Mouse (Mus musculus) mouse embryonic stem cell (cell line): Measurements from ENCODE around the gene Ireb2.

Experiments
- in situ Hi-C, 2 experiments: fragments of 300-500 bp; cut with MboI; formaldehyde crosslinking; loops; 1 replicate in 1 of 2; 3 replicates in 1 of 2; pipeline ENCODE4 v1.14.3; 2019 to 2020; ENCODE audit warnings: low sequenced_read_pairs in 2 of 2, low pct_unique_long_range_greater_than_20kb in 1 of 2, mixed read lengths in 1 of 2; ENCODE audit not compliant: unreplicated experiment in 1 of 2

Ireb2 gene

GRCm38 (mm10) chr9:54950575-54951321 is 87.2 kb downstream of the Ireb2 start, which contains the start of the genes Psma4 and AY074887:
Gene Psma4 (plus strand): TSS chr9:54950790.
Gene AY074887 (minus strand): TSS chr9:54950998.
- in situ Hi-C loops, result no loop called here

- in situ Hi-C loops, result no loop called here
Observed at GRCm38 (mm10) chr9:54961059-54961458, 97.5 kb downstream of the Ireb2 start.
